Mouse (Mus musculus) heart, adult 2 months (tissue): ENCODE measurements around the gene Rin3.

Experiments
- CTCF ChIP-seq: fragments of 200-600 bp; IDR thresholded peaks from 2 replicates; pipeline ENCODE4 v1.8.1; 2022; ENCODE audit warnings: antibody characterized with exemption, mild to moderate bottlenecking, moderate library complexity
- EP300 ChIP-seq: fragments of 200-500 bp; IDR thresholded peaks from 2 replicates; pipeline ENCODE4 v1.6.1; 2011; ENCODE audit warnings: low read depth, low read length, control low read depth; ENCODE audit not compliant: insufficient read depth
- POLR2A ChIP-seq: fragments of 200-500 bp; IDR thresholded peaks from 2 replicates; pipeline ENCODE4 v1.6.1; 2011; ENCODE audit warnings: mild to moderate bottlenecking, low read depth, low read length, control low read depth; ENCODE audit not compliant: insufficient read depth

- TF ChIP-seq EP300 (no peak), POLR2A (no peak), CTCF (no peak)
Measured at GRCm38 (mm10) chr12:102287904-102288602, 5.2 kb downstream of the Rin3 start.
